Mouse (Mus musculus): ENCODE data around the gene Wnt3. TPM values are rescaled to one million over a fixed set of nuclear protein-coding genes. Genes with fewer than 3 reads are reported as not detected.

Gene Wnt3
- not detected for polyA plus RNA-seq (2014; fragmentation: Illumina TruSeq; extraction: RNeasy Lipid Tissue Mini Kit (QIAGEN cat#74804))

GRCm38 (mm10) chr11:103773387-103774227, at the start of gene Wnt3:
TSS of gene Wnt3 (plus strand) at chr11:103774150.

DNA sequence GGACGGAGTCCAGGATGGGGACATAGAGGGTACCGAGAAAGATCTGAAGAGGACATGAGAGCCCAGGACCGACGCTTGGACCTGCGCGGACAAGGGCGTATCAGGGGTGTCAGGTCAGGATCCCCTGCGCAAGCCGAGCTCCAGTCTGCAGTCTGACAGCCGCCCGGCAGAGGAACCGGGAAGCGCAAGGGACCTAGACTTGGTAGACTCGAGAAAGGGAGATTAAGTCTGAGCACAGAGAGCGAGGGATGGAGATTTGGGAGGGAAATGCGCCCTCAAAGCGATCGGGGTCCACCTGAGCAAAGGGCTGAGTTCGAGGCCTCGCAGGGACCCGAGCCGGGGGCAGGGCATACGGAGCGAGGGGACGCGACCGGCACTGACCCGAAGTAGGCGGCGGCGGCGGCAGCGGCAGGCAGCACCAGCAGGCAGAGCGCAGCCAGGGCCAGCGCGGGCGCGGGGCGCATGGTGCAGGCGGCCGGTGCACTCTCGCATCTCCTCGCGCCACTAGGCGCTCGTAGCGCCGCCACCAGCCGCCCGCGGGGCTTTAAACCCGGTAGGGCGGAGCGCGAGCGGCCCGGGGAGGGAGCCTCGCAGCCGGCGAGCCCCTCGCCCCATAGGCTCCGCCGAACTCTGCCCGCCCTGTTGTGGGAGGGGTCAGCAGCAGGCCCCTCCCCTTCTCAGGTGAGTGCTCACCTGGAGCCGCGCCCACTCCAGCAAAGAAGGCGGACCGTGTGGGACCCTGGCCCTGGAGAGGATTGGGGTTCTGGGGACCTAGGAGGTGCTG, 24.5 kb upstream of the Wnt3 start, which contains the start of gene Wnt9b:
TSS of gene Wnt9b (minus strand) at position 516 of the 784 bp plus-strand sequence.

Other genes starting within 250 kb of the Wnt3 start
- gene Gm884, start 153.0 kb upstream of the Wnt3 start, polyA plus RNA-seq (2014; fragmentation: Illumina TruSeq; extraction: RNeasy Lipid Tissue Mini Kit (QIAGEN cat#74804)) = not detected
- not detected for gene Lyzl6, start 135.3 kb upstream of the Wnt3 start, polyA plus RNA-seq (2014; fragmentation: Illumina TruSeq; extraction: RNeasy Lipid Tissue Mini Kit (QIAGEN cat#74804))
- not detected for gene Rprml, start 124.6 kb upstream of the Wnt3 start, polyA plus RNA-seq (2014; fragmentation: Illumina TruSeq; extraction: RNeasy Lipid Tissue Mini Kit (QIAGEN cat#74804))
- 77.5 TPM for gene Gosr2, start 76.3 kb upstream of the Wnt3 start, polyA plus RNA-seq (2014; fragmentation: Illumina TruSeq; extraction: RNeasy Lipid Tissue Mini Kit (QIAGEN cat#74804))
- gene Wnt9b, start 24.3 kb upstream of the Wnt3 start, polyA plus RNA-seq (2014; fragmentation: Illumina TruSeq; extraction: RNeasy Lipid Tissue Mini Kit (QIAGEN cat#74804)) = not detected
- gene Nsf, start 179.9 kb downstream of the Wnt3 start, polyA plus RNA-seq (2014; fragmentation: Illumina TruSeq; extraction: RNeasy Lipid Tissue Mini Kit (QIAGEN cat#74804)) = 28.0 TPM
- 43.0 TPM for gene Arf2, start 192.6 kb downstream of the Wnt3 start, polyA plus RNA-seq (2014; fragmentation: Illumina TruSeq; extraction: RNeasy Lipid Tissue Mini Kit (QIAGEN cat#74804))